Mouse (Mus musculus): ENCODE data around the gene Grik5.

DNA sequence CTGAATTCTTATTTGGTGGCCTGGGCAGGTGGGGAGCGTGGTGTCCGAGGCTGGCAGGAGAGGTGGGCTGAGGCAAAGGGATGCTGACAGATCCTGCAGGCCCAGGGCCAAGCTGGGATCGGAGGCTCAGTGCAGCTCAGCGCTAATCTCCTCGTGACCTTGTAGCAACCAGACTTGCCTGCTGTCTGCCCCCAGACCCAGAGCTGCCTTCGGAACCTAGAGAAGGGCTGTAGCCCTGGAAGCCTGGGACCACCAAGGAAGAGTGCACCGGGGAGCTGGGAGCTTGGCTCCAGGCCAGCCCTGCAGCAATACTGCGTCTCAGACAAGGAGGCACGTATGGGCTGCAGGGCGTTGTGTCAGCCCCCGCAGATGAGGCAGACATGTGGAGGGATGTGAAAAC is 68.9 kb downstream of the Grik5 start:
- TF ChIP-seq CTCF (IDR thresholded peaks at IDR 0.05), result no peak
- TF ChIP-seq EP300 (IDR thresholded peaks at IDR 0.05), result no peak
